Mouse (Mus musculus): ENCODE data around the gene Zfp706. TPM values are rescaled to one million over a fixed set of nuclear protein-coding genes. Genes with fewer than 3 reads are reported as not detected.
A peak's percentile ranks its signal among the peaks of the same experiment; 100 is the strongest.

Gene Zfp706
- polyA plus RNA-seq, 1 experiment, result 165 TPM

GRCm38 (mm10) chr15:36973290-36973689, 34.3 kb downstream of the Zfp706 start:
- no peak overlapping the region for H3K27ac ChIP-seq (ENCODE audit: insufficient read depth, low read length)
- H3K4me3 ChIP-seq (ENCODE audit: insufficient read depth, low read length), result no peak overlapping the region
- no peaks in the 10 kb centered on the region for H3K4me1 ChIP-seq (ENCODE audit: control insufficient read depth, insufficient read depth, low read length)
- TF ChIP-seq CTCF (IDR thresholded peaks at IDR 0.05; ENCODE audit: borderline replicate concordance, insufficient read depth, low read length), result no peak
- TF ChIP-seq POLR2A (IDR thresholded peaks at IDR 0.05; ENCODE audit: low read depth, low read length), result no peak

GRCm38 (mm10) chr15:36969794-36970193, 37.8 kb downstream of the Zfp706 start:
- TF ChIP-seq CTCF (IDR thresholded peaks at IDR 0.05; ENCODE audit: borderline replicate concordance, insufficient read depth, low read length), result no peak
- TF ChIP-seq POLR2A (IDR thresholded peaks at IDR 0.05; ENCODE audit: low read depth, low read length), result no peak
- Histone ChIP-seq H3K4me3 (ENCODE audit: insufficient read depth, low read length) (no peak overlapping the region), H3K4me1 (ENCODE audit: control insufficient read depth, insufficient read depth, low read length) (peaks cover 15% of the 10 kb centered on the region), H3K27ac (ENCODE audit: insufficient read depth, low read length) (no peak overlapping the region)

GRCm38 (mm10) chr15:36968295-36968694, 39.3 kb downstream of the Zfp706 start:
- no peak overlapping the region for H3K4me3 ChIP-seq (ENCODE audit: insufficient read depth, low read length)
- TF ChIP-seq CTCF (IDR thresholded peaks at IDR 0.05; ENCODE audit: borderline replicate concordance, insufficient read depth, low read length), result no peak
- no peak for TF ChIP-seq POLR2A (IDR thresholded peaks at IDR 0.05; ENCODE audit: low read depth, low read length)
- H3K27ac ChIP-seq (ENCODE audit: insufficient read depth, low read length), result no peak overlapping the region
- H3K4me1 ChIP-seq (ENCODE audit: control insufficient read depth, insufficient read depth, low read length), result peaks cover 15% of the 10 kb centered on the region

- TF ChIP-seq POLR2A (IDR thresholded peaks at IDR 0.05; ENCODE audit: low read depth, low read length), result no peak
- TF ChIP-seq CTCF (IDR thresholded peaks at IDR 0.05; ENCODE audit: borderline replicate concordance, insufficient read depth, low read length), result no peak
- no peak overlapping the region for H3K4me3 ChIP-seq (ENCODE audit: insufficient read depth, low read length)
- peaks cover 15% of the 10 kb centered on the region for H3K4me1 ChIP-seq (ENCODE audit: control insufficient read depth, insufficient read depth, low read length)
- H3K27ac ChIP-seq (ENCODE audit: insufficient read depth, low read length), result 0 out of 2 replicates have a peak overlapping the region, but pooled peaks have one; percentile 69
Observed at GRCm38 (mm10) chr15:36967381-36968211, 40.0 kb downstream of the Zfp706 start.

- TF ChIP-seq CTCF (IDR thresholded peaks at IDR 0.05; ENCODE audit: borderline replicate concordance, insufficient read depth, low read length) (no peak), POLR2A (IDR thresholded peaks at IDR 0.05; ENCODE audit: low read depth, low read length) (no peak)
- H3K27ac ChIP-seq (ENCODE audit: insufficient read depth, low read length), result peak overlapping the region; percentile 69
- H3K4me3 ChIP-seq (ENCODE audit: insufficient read depth, low read length), result no peak overlapping the region
- peaks cover 15% of the 10 kb centered on the region for H3K4me1 ChIP-seq (ENCODE audit: control insufficient read depth, insufficient read depth, low read length)
Observed at GRCm38 (mm10) chr15:36966940-36967339, 40.6 kb downstream of the Zfp706 start.

GRCm38 (mm10) chr15:36966466-36966865, 41.1 kb downstream of the Zfp706 start:
- no peak overlapping the region for H3K4me3 ChIP-seq (ENCODE audit: insufficient read depth, low read length)
- no peak for TF ChIP-seq POLR2A (IDR thresholded peaks at IDR 0.05; ENCODE audit: low read depth, low read length)
- peak overlapping the region; percentile 69 for H3K27ac ChIP-seq (ENCODE audit: insufficient read depth, low read length)
- peaks cover 15% of the 10 kb centered on the region for H3K4me1 ChIP-seq (ENCODE audit: control insufficient read depth, insufficient read depth, low read length)

- no peak overlapping the region for H3K4me3 ChIP-seq (ENCODE audit: insufficient read depth, low read length)
- 0 out of 2 replicates have a peak overlapping the region, but pooled peaks have one; percentile 69 for H3K27ac ChIP-seq (ENCODE audit: insufficient read depth, low read length)
- TF ChIP-seq CTCF (IDR thresholded peaks at IDR 0.05; ENCODE audit: borderline replicate concordance, insufficient read depth, low read length), result no peak
- TF ChIP-seq POLR2A (IDR thresholded peaks at IDR 0.05; ENCODE audit: low read depth, low read length), result no peak
- H3K4me1 ChIP-seq (ENCODE audit: control insufficient read depth, insufficient read depth, low read length), result peaks cover 17% of the 10 kb centered on the region
Observed at GRCm38 (mm10) chr15:36965743-36966142, 41.8 kb downstream of the Zfp706 start.

GRCm38 (mm10) chr15:36962931-36963330, 44.6 kb downstream of the Zfp706 start:
- Histone ChIP-seq H3K4me3 (ENCODE audit: insufficient read depth, low read length) (no peak overlapping the region), H3K4me1 (ENCODE audit: control insufficient read depth, insufficient read depth, low read length) (peaks cover 21% of the 10 kb centered on the region), H3K27ac (ENCODE audit: insufficient read depth, low read length) (no peak overlapping the region)
- no peak for TF ChIP-seq POLR2A (IDR thresholded peaks at IDR 0.05; ENCODE audit: low read depth, low read length)
- no peak for TF ChIP-seq CTCF (IDR thresholded peaks at IDR 0.05; ENCODE audit: borderline replicate concordance, insufficient read depth, low read length)

GRCm38 (mm10) chr15:36960876-36961237, 46.7 kb downstream of the Zfp706 start:
- no peak for TF ChIP-seq CTCF (IDR thresholded peaks at IDR 0.05; ENCODE audit: borderline replicate concordance, insufficient read depth, low read length)
- TF ChIP-seq POLR2A (IDR thresholded peaks at IDR 0.05; ENCODE audit: low read depth, low read length), result no peak
- no peak overlapping the region for H3K4me3 ChIP-seq (ENCODE audit: insufficient read depth, low read length)
- H3K27ac ChIP-seq (ENCODE audit: insufficient read depth, low read length), result 0 out of 2 replicates have a peak overlapping the region, but pooled peaks have one; percentile 4
- peaks cover 6% of the 10 kb centered on the region; the same call in 1 of the 2 replicates for H3K4me1 ChIP-seq (ENCODE audit: control insufficient read depth, insufficient read depth, low read length)

Measured in embryonic fibroblast, embryonic 13.5 days (primary cell).